In the genomic region with DNA sequence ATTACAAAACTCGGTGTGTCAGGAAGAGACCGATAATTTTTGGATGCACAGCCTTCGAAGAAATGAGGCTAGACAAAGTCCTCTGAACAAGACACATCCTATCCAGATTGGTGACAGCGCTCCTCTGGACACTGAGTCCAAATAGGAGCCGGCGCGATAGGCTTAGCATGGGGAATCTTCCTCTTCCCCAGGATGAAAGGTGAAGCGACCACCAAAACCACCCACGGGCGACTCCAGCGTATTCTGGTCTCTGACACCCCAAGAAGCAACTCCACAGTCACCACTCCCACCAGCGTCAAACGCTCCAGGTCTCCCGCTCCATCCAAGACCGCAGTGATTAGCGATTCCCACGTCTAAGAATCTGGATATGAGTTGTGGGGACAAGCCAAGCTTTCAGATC, we compare ENCODE assay signal across 8 mouse cellular contexts. TPM values are rescaled to one million over a fixed set of nuclear protein-coding genes. Genes with fewer than 3 reads are reported as not detected.
DNase-seq lines count a peak whose midpoint lies in the region; ATAC-seq and TF ChIP-seq lines count a peak whose summit lies in the region.

No protein-coding gene starts in this region.

- H3K4me1 ChIP-seq in liver, embryonic 11.5 days (replicated peaks; ENCODE audit: control insufficient read depth, insufficient read depth, low read length) = no peaks in the 10 kb centered on the region
- H3K4me1 ChIP-seq in embryonic fibroblast, embryonic 13.5 days (ENCODE audit: control insufficient read depth, insufficient read depth, low read length) = peaks cover 6% of the 10 kb centered on the region; the same call in 1 of the 2 replicates
- H3K4me1 ChIP-seq in intestine, embryonic 14.5 days (replicated peaks; ENCODE audit: control insufficient read depth, insufficient read depth, low read length) = peaks cover 12% of the 10 kb centered on the region
- H3K4me1 ChIP-seq in neural tube, embryonic 14.5 days (ENCODE audit: control insufficient read depth, insufficient read depth, low read length) = peaks cover 12% of the 10 kb centered on the region; the same call in 1 of the 2 replicates

- no peak for DNase-seq in liver, embryonic 11.5 days (ENCODE audit: low spot score)
- DNase-seq in liver = no peak
- no peak for DNase-seq in intestine, embryonic 14.5 days (ENCODE audit: low spot score)
- DNase-seq in thymus, postnatal 25 days = no peak

- no peak for ATAC-seq in liver, embryonic 11.5 days (replicated peaks; ENCODE audit: low FRiP score)
- no peak for ATAC-seq in intestine, embryonic 14.5 days (replicated peaks; ENCODE audit: low FRiP score, low TSS enrichment, low read depth)
- ATAC-seq in neural tube, embryonic 14.5 days (ENCODE audit: low read depth) = no peak
- ATAC-seq in monocyte, adult 5-6 weeks (replicated peaks; ENCODE audit: insufficient number of reproducible peaks, low FRiP score, low TSS enrichment, poor library complexity, severe bottlenecking) = no peak
- no peak for ATAC-seq in megakaryocyte-erythroid progenitor cell, adult 5-6 weeks (replicated peaks; ENCODE audit: low FRiP score, low TSS enrichment, poor library complexity, severe bottlenecking)

- peak overlapping the region; percentile 65 for H3K4me3 ChIP-seq in liver, embryonic 11.5 days (ENCODE audit: low read depth, low read length)
- H3K4me3 ChIP-seq in embryonic fibroblast, embryonic 13.5 days (ENCODE audit: insufficient read depth, low read length) = peak overlapping the region; percentile 63
- peak overlapping the region; percentile 61 for H3K4me3 ChIP-seq in intestine, embryonic 14.5 days (ENCODE audit: low read depth, low read length)
- peak overlapping the region; percentile 71 for H3K4me3 ChIP-seq in neural tube, embryonic 14.5 days (ENCODE audit: low read depth, low read length)

- H3K36me3 ChIP-seq in liver, embryonic 11.5 days (ENCODE audit: control insufficient read depth, insufficient read depth, low read length) = no peaks in the 10 kb centered on the region
- no peaks in the 10 kb centered on the region for H3K36me3 ChIP-seq in intestine, embryonic 14.5 days (ENCODE audit: control insufficient read depth, insufficient read depth, low read length)
- no peaks in the 10 kb centered on the region for H3K36me3 ChIP-seq in neural tube, embryonic 14.5 days (ENCODE audit: control insufficient read depth, insufficient read depth, low read length)

- TF ChIP-seq CTCF in embryonic fibroblast, embryonic 13.5 days (IDR thresholded peaks at IDR 0.05; ENCODE audit: borderline replicate concordance, insufficient read depth, low read length) = no peak

- H3K9ac ChIP-seq in liver, embryonic 11.5 days (ENCODE audit: low read depth, low read length) = no peak overlapping the region
- no peak overlapping the region for H3K9ac ChIP-seq in intestine, embryonic 14.5 days (ENCODE audit: low read length)
- H3K9ac ChIP-seq in neural tube, embryonic 14.5 days (replicated peaks; ENCODE audit: low read depth, low read length) = peak overlapping the region; percentile 61; the same call in 1 of the 2 replicates

- WGBS in liver, embryonic 11.5 days = 3% methylated on average over 17 of the region's 17 CpGs
- 3% methylated on average over 17 of the region's 17 CpGs for WGBS in intestine, embryonic 14.5 days
- WGBS in neural tube, embryonic 14.5 days = 1% methylated on average over 17 of the region's 17 CpGs

- H3K4me2 ChIP-seq in liver, embryonic 11.5 days = peak overlapping the region; percentile 88
- peak overlapping the region; percentile 94 for H3K4me2 ChIP-seq in intestine, embryonic 14.5 days (ENCODE audit: low read length)
- H3K4me2 ChIP-seq in neural tube, embryonic 14.5 days (ENCODE audit: low read depth, low read length) = peak overlapping the region; percentile 97

- no peaks in the 10 kb centered on the region for H3K9me3 ChIP-seq in liver, embryonic 11.5 days (ENCODE audit: control insufficient read depth, low read length)
- H3K9me3 ChIP-seq in intestine, embryonic 14.5 days (ENCODE audit: control insufficient read depth, low read length) = no peaks in the 10 kb centered on the region
- no peaks in the 10 kb centered on the region; the same call in 1 of the 2 replicates for H3K9me3 ChIP-seq in neural tube, embryonic 14.5 days (ENCODE audit: control insufficient read depth, low read length)

- TF ChIP-seq POLR2A in embryonic fibroblast, embryonic 13.5 days (IDR thresholded peaks at IDR 0.05; ENCODE audit: low read depth, low read length) = no peak

- H3K27ac ChIP-seq in liver, embryonic 11.5 days (ENCODE audit: low read depth, low read length) = no peak overlapping the region
- no peak overlapping the region for H3K27ac ChIP-seq in embryonic fibroblast, embryonic 13.5 days (ENCODE audit: insufficient read depth, low read length)
- no peak overlapping the region for H3K27ac ChIP-seq in intestine, embryonic 14.5 days (ENCODE audit: low read depth)
- no peak overlapping the region for H3K27ac ChIP-seq in neural tube, embryonic 14.5 days (ENCODE audit: low read depth, low read length)

- peaks cover 54% of the 10 kb centered on the region for H3K27me3 ChIP-seq in liver, embryonic 11.5 days (replicated peaks; ENCODE audit: control insufficient read depth, insufficient read depth, low read length)
- H3K27me3 ChIP-seq in intestine, embryonic 14.5 days (replicated peaks; ENCODE audit: control insufficient read depth, insufficient read depth, low read length) = peaks cover 35% of the 10 kb centered on the region
- H3K27me3 ChIP-seq in neural tube, embryonic 14.5 days (ENCODE audit: control insufficient read depth, insufficient read depth, low read length) = peaks cover 10% of the 10 kb centered on the region; the same call in 1 of the 2 replicates

RNA-seq across cellular contexts. Expression of gene Mast4, which starts 1.1 kb away (rescaled TPM):
- 10.1 and 11.6 TPM in 2 replicates for polyA plus RNA-seq in liver, embryonic 11.5 days (2014; fragmentation: Nextera tagmentation; extraction: Ambion mirVana)
- polyA plus RNA-seq in embryonic fibroblast, embryonic 13.5 days (2011; ENCODE audit: insufficient read length, low read depth, missing spikeins) = 51.8 and 80.7 TPM in 2 replicates
- 31.5 and 31.9 TPM in 2 replicates for polyA plus RNA-seq in intestine, embryonic 14.5 days (2014; fragmentation: Nextera tagmentation; extraction: Ambion mirVana)
- polyA plus RNA-seq in neural tube, embryonic 14.5 days (2014; fragmentation: Nextera tagmentation; extraction: Ambion mirVana) = 27.9 and 33.0 TPM in 2 replicates
- 3.3 to 5.1 TPM (median 4.1 TPM) in 3 replicates for total RNA-seq in monocyte, adult 5-6 weeks (2017)
- 35.8 and 40.9 TPM in 2 replicates for total RNA-seq in megakaryocyte-erythroid progenitor cell, adult 5-6 weeks (2014; fragmentation: Nextera tagmentation)
- total RNA-seq in megakaryocyte-erythroid progenitor cell, adult 5-6 weeks (2017) = 10.9 and 18.4 TPM in 2 replicates
